Mouse (Mus musculus): Measurements from ENCODE around the gene Setx.

Gene Setx

DNA sequence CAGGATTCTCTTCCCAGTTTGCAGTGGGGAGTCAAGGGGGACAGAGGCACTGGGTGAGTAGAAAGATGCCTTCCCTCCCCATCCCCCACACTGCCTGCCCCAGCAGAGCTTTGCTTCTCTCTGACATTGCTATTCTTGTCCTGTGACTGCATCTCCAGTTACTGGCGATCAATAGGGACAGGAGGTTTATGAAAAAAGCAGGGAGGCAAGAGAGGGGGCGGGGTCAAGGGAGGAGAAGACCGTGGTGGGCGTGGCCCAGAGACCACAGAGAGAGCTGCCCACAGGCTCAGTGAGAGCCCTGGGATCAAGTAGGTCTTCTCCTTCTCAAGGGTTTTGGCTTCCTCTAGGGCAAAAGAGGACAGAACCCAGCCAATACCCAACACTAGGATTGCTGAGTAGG is 98.3 kb downstream of the Setx start:
- DNase-seq = no peak

DNA sequence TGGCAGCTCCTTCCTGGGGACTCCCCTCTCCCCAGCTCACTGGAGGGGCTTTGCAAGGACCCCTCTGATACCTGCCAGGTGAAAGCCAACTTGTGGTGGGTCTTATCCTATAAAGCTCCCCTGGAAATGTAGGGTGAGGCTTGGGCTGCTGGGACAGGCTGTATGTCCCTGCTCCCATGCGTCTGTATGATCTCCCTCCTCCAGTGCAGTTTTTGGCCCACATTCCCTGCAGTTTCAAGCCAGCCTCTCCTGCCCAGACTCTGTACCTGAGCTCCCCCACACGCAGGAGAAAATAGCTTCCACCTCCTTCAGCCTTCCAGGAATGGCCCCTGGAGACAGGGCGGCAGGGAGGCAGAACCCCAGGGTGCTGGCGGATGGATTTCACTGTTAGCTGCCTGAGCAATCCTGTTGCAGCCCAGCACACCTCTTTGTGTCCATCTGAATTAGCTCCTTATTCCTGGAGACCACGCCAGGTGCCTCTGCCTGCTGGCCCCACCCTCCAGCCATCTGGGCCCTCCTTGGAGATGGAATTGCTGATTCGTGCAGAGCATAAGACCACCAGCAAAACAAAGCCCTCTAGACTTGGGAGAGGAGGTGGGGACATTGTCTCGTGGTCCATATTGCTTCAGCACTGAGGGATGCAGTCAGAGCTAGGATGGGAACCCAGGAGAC is 99.7 kb downstream of the Setx start:
- DNase-seq = no peak

DNA sequence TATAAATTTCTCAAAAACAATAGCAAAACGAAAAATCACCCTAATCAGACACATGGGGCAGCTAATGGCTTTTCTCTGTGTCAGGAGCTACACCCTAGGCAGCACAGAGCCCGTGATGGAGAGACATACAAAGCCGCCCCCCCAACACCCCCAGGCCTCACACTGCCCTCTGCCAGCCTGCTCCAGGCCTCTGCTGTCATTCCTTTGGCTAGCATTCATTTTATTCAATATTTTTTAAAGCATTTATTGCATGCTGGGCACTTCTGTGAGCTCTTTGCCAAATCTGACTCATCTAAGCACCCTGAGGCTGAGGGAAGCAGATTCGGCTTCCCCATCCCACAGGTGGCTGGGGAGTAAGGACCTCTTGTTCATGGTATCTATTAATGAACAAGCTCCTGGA is 102.7 kb downstream of the Setx start:
- no peak for DNase-seq

DNA sequence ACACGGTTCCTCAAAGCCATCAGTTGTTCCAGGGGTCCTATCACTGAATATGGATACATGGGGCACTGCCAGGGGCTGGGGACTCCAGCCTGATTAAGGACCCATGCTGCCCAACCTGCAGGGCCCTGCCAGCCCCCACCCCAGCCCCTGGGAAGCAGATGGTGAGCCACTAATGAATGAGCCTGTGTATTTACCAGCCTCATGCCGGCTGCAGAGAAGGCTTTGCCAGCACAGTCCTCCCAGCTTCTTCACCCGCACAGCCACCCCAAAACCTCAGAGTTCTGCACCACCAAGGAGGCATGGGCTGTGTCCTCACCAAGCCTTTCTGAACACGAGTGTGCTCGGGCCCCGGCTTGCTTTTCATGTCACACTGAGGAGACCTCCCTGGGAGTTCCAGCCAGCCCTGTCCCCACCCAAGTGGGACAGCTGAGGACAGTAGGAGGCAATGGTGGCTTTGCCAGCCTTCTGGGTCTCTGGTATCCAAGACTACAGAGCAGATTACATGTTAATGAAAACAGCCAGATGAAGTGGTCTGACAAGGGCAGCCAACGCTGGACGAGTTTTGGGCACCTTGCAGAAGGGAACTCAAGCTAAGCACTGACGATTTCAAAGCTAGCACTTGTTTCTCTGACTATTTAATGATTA is 106.3 kb downstream of the Setx start:
- DNase-seq = no peak
